28 mouse cellular contexts compared by ENCODE assay signal in the genomic region with DNA sequence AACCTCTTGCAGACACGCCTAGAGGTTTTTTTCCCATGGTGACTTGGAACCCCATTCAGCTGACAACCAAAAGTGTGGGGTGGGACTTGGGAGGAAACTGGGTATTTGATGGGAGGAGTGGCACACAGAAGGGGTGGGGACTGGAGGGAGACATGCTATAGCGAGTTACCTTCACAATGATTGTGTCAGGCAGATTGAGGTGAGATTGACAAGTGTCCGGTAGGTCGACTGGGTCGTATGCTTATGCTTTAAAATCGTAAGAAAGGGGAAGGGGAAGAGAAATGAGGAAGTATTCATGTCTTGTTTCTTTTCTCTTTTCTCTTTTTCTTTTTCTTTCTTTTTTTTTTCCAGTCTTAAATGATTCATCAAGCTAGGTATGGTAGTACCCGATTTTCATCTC.
"Had no signal": no experiment of that assay in that cellular context is flagged by ENCODE, and none has a peak within 500 bp of the region (broad histone marks: within the 10 kb centered on the region; RNA-seq: fewer than 3 reads in every experiment).

No protein-coding gene starts in this region.

- H3K4me2 ChIP-seq: heart, embryonic 11.5 days; heart, embryonic 13.5 days; heart, embryonic 15.5 days; hindbrain, embryonic 13.5 days; hindbrain, embryonic 15.5 days; kidney, embryonic 15.5 days; limb, embryonic 12.5 days; liver, embryonic 11.5 days; liver, embryonic 13.5 days had no signal

- H3K27me3 ChIP-seq: heart, embryonic 15.5 days; hindbrain, embryonic 13.5 days; hindbrain, embryonic 15.5 days; kidney, embryonic 15.5 days; limb, embryonic 12.5 days; liver, embryonic 13.5 days had no signal

- H3K4me1 ChIP-seq: limb, embryonic 12.5 days; liver, embryonic 13.5 days had no signal

- H3K9me3 ChIP-seq: heart, embryonic 13.5 days; heart, embryonic 15.5 days; hindbrain, embryonic 13.5 days; hindbrain, embryonic 15.5 days; kidney, embryonic 15.5 days; limb, embryonic 10.5 days; limb, embryonic 12.5 days; liver, embryonic 13.5 days had no signal

- H3K36me3 ChIP-seq: heart, embryonic 13.5 days; heart, embryonic 15.5 days; hindbrain, embryonic 13.5 days; hindbrain, embryonic 15.5 days; kidney, embryonic 15.5 days; limb, embryonic 10.5 days; limb, embryonic 12.5 days; liver, embryonic 13.5 days had no signal

- DNase-seq: gastrocnemius, adult 2 months; gastrocnemius, postnatal 10 days; gastrocnemius, postnatal 25 days; heart, adult 11 months; heart, adult 2 months; heart, postnatal 14 days; heart, postnatal 36 days; kidney, adult 11 months; kidney, adult 2 months; kidney, adult 9 months; kidney, postnatal 14 days; kidney, postnatal 36 days; layer of hippocampus, adult 9-11 months; layer of hippocampus, postnatal 36 days; liver; liver, embryonic 13.5 days had no signal

- H3K4me3 ChIP-seq: gastrocnemius, adult 2 months; heart, adult 2 months; heart, embryonic 13.5 days; heart, embryonic 15.5 days; hindbrain, embryonic 13.5 days; hindbrain, embryonic 15.5 days; kidney, embryonic 15.5 days; limb, embryonic 10.5 days; limb, embryonic 12.5 days; liver, embryonic 13.5 days had no signal

- ATAC-seq: hindbrain, postnatal 0 days; intestine, embryonic 16.5 days had no signal

- H3K27ac ChIP-seq: gastrocnemius, adult 2 months; heart, adult 2 months; heart, embryonic 13.5 days; heart, embryonic 15.5 days; hindbrain, embryonic 13.5 days; hindbrain, embryonic 15.5 days; hindbrain, postnatal 0 days; kidney, postnatal 0 days; limb, embryonic 10.5 days; limb, embryonic 12.5 days; liver, embryonic 13.5 days had no signal

- H3K9ac ChIP-seq: heart, embryonic 13.5 days; heart, embryonic 15.5 days; hindbrain, embryonic 13.5 days; hindbrain, embryonic 15.5 days; kidney, embryonic 15.5 days; limb, embryonic 12.5 days; liver, embryonic 13.5 days had no signal
